Mouse (Mus musculus) E14TG2a.4 (cell line): ENCODE measurements around the gene Pole4.

Experiments used
- CTCF ChIP-seq: conservative IDR thresholded peaks from 2 replicates; pipeline ENCODE4 v1.5.1; 2014; ENCODE audit warnings: low read length
- NANOG ChIP-seq: IDR thresholded peaks from 2 replicates; pipeline ENCODE4 v1.6.1; 2014; ENCODE audit warnings: borderline replicate concordance, low read length, mixed read lengths
- POU5F1 ChIP-seq: IDR thresholded peaks from 2 replicates; pipeline ENCODE4 v1.6.1; 2014; ENCODE audit warnings: low read length, borderline replicate concordance

GRCm38 (mm10) chr6:82585396-82585795 is 119.8 kb downstream of the Pole4 start:
- TF ChIP-seq NANOG (no peak), CTCF (no peak), POU5F1 (no peak)
